Mouse (Mus musculus): ENCODE data around the gene Tmem203.

GRCm38 (mm10) chr2:25303931-25304656 is 48.9 kb downstream of the Tmem203 start:
- TF ChIP-seq CHD2 (IDR thresholded peaks at IDR 0.05; ENCODE audit: low read depth, low read length), result no peak
- TF ChIP-seq HCFC1 (IDR thresholded peaks at IDR 0.05; ENCODE audit: borderline replicate concordance, insufficient read depth, low read length), result no peak
- TF ChIP-seq ZNF384 (IDR thresholded peaks at IDR 0.05; ENCODE audit: low read depth, low read length), result no peak
- TF ChIP-seq ZC3H11A (IDR thresholded peaks at IDR 0.05; ENCODE audit: borderline replicate concordance, low read depth, low read length), result no peak
- TF ChIP-seq MAFK (IDR thresholded peaks at IDR 0.05; ENCODE audit: insufficient read depth, low read depth, low read length), result no peak

All from ES-E14 (cell line).